Mouse (Mus musculus) bone marrow macrophage, adult 2 months (primary cell): ENCODE measurements around the gene Cldn19.

Experiments used
- CTCF ChIP-seq: IDR thresholded peaks from 2 replicates; pipeline ENCODE4 v1.5.1; 2012; ENCODE audit warnings: low read depth, mild to moderate bottlenecking, low read length, moderate library complexity
- POLR2A ChIP-seq: IDR thresholded peaks from 2 replicates; pipeline ENCODE4 v1.6.1; 2012; ENCODE audit warnings: mild to moderate bottlenecking, low read depth, low read length, borderline replicate concordance

- TF ChIP-seq POLR2A = no peak
- no peak for TF ChIP-seq CTCF
Observed at GRCm38 (mm10) chr4:119232410-119233255, 22.6 kb upstream of the Cldn19 start, which contains the start of the genes AU022252 and P3h1.
